Mouse (Mus musculus) lung, postnatal 0 days (tissue): Measurements from ENCODE around the gene Farp1.

ENCODE experiments used
- CTCF ChIP-seq: IDR thresholded peaks from 2 replicates; pipeline ENCODE4 v1.5.1; 2016; ENCODE audit warnings: antibody characterized with exemption, mild to moderate bottlenecking
- EP300 ChIP-seq: IDR thresholded peaks from 2 replicates; pipeline ENCODE4 v1.6.1; 2016; ENCODE audit warnings: antibody characterized with exemption, mild to moderate bottlenecking, control low read depth

GRCm38 (mm10) chr14:121170321-121170720 is 135.3 kb downstream of the Farp1 start:
- TF ChIP-seq CTCF (no peak), EP300 (peak; percentile 40; the same call in 1 of the 2 replicates)
